Mouse (Mus musculus) T-helper 17 cell (primary cell): ENCODE measurements around the gene Tmem232.

ENCODE experiments used
- in situ Hi-C, 2 experiments: fragments of 300-600 bp; cut with MboI, MseI; formaldehyde crosslinking; loops; 1 replicate in 1 of 2; 2 replicates in 1 of 2; pipeline ENCODE4 v1.15.1; 2025; ENCODE audit warnings: high pct_unique_total_duplicates in 2 of 2

The Tmem232 gene

GRCm38 (mm10) chr17:65540441-65541272 is at the start of gene Tmem232:
TSS of gene Tmem232 (minus strand) at chr17:65540782.
- in situ Hi-C loops = loop anchor here in 1 of 2 experiments (10.0 kb wide), 1 partner anchor 1576 kb away; no protein-coding TSS in a partner anchor

- in situ Hi-C loops = no loop called here
These were observed 46.3 kb upstream of the Tmem232 start for GRCm38 (mm10) chr17:65586892-65587291.

GRCm38 (mm10) chr17:65581440-65581839 is 40.9 kb upstream of the Tmem232 start:
- in situ Hi-C loops = no loop called here

GRCm38 (mm10) chr17:65579766-65580165 is 39.2 kb upstream of the Tmem232 start:
- in situ Hi-C loops = no loop called here

GRCm38 (mm10) chr17:65575339-65575738 is 34.8 kb upstream of the Tmem232 start:
- in situ Hi-C loops = no loop called here

GRCm38 (mm10) chr17:65574850-65575249 is 34.3 kb upstream of the Tmem232 start:
- in situ Hi-C loops = no loop called here

GRCm38 (mm10) chr17:65571866-65572265 is 31.3 kb upstream of the Tmem232 start:
- in situ Hi-C loops = no loop called here

- in situ Hi-C loops = no loop called here
These were observed 30.9 kb upstream of the Tmem232 start for GRCm38 (mm10) chr17:65571466-65571865.

GRCm38 (mm10) chr17:65564189-65564588 is 23.6 kb upstream of the Tmem232 start:
- in situ Hi-C loops = no loop called here

- in situ Hi-C loops = no loop called here
These were observed 22.8 kb upstream of the Tmem232 start for GRCm38 (mm10) chr17:65563345-65563744.

- in situ Hi-C loops = no loop called here
These were observed 22.2 kb upstream of the Tmem232 start for GRCm38 (mm10) chr17:65562761-65563160.

GRCm38 (mm10) chr17:65561361-65562015 is 20.9 kb upstream of the Tmem232 start:
- in situ Hi-C loops = no loop called here

GRCm38 (mm10) chr17:65559273-65559672 is 18.7 kb upstream of the Tmem232 start:
- in situ Hi-C loops = no loop called here

- in situ Hi-C loops = no loop called here
These were observed 18.2 kb upstream of the Tmem232 start for GRCm38 (mm10) chr17:65558788-65559187.

- in situ Hi-C loops = no loop called here
These were observed 17.6 kb upstream of the Tmem232 start for GRCm38 (mm10) chr17:65558217-65558616.

GRCm38 (mm10) chr17:65557212-65557611 is 16.6 kb upstream of the Tmem232 start:
- in situ Hi-C loops = no loop called here

GRCm38 (mm10) chr17:65556798-65557197 is 16.2 kb upstream of the Tmem232 start:
- in situ Hi-C loops = no loop called here

GRCm38 (mm10) chr17:65552426-65552997 is 11.9 kb upstream of the Tmem232 start:
- in situ Hi-C loops = no loop called here

- in situ Hi-C loops = no loop called here
These were observed 9.8 kb upstream of the Tmem232 start for GRCm38 (mm10) chr17:65550357-65550756.

GRCm38 (mm10) chr17:65548698-65549365 is 8.2 kb upstream of the Tmem232 start:
- in situ Hi-C loops = loop anchor here in 1 of 2 experiments (10.0 kb wide), 1 partner anchor 1584 kb away; no protein-coding TSS in a partner anchor

- in situ Hi-C loops = loop anchor here in 1 of 2 experiments (10.0 kb wide), 1 partner anchor 1581 kb away; no protein-coding TSS in a partner anchor
These were observed 5.6 kb upstream of the Tmem232 start for GRCm38 (mm10) chr17:65546221-65546620.

- in situ Hi-C loops = no loop called here
These were observed 4.4 kb downstream of the Tmem232 start for GRCm38 (mm10) chr17:65536156-65536555.
